Mouse (Mus musculus) mouse embryonic stem cell (cell line): ENCODE data around the gene Htr6.

Experiments used
- in situ Hi-C, 2 experiments: fragments of 300-500 bp; cut with MboI; formaldehyde crosslinking; loops; 1 replicate in 1 of 2; 3 replicates in 1 of 2; pipeline ENCODE4 v1.14.3; 2019 to 2020; ENCODE audit warnings: low sequenced_read_pairs in 2 of 2, low pct_unique_long_range_greater_than_20kb in 1 of 2, mixed read lengths in 1 of 2; ENCODE audit not compliant: unreplicated experiment in 1 of 2

The Htr6 gene

DNA sequence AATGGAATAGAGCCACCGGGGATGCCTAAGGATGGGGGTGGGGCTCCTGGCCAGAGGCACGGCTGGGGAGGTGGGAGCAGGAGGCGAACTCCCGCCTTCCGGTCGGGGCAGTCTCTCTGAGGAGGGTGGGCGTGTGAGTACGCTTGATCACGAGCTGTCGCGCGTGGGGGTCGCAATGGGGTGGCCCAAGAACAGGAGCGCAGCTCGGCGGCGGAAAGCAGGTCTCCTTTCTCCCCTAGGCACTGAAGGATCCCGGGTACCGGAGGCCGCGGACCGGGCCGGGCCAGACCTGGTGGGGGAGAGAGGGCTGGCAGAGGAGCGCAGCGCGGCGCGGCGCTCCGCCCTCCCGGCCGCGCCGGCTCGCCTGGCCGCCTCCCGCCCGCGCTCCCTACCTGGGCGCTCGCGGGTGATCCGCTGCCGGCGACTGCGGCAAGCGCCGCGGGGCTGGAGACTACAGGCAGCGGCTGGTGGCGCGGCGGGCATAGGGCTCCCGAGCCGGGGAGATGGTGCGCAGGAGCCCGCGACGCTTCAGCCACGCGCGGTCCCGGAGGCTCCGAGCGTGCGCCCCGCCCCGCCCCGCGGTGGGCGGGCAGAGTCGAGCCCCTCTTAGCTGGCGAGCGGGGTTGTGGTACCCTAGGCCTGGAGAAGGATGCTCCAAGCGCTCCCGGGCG, at the start of gene Htr6:
TSS of gene Htr6 (minus strand) at position 530 of the 671 bp plus-strand sequence.
- in situ Hi-C loops: loop anchor here in 1 of 2 experiments (5.0 to 25.0 kb wide), 2 partner anchors 148 to 437 kb away; no protein-coding TSS in a partner anchor

- in situ Hi-C loops: no loop called here
Measured at GRCm38 (mm10) chr4:139124940-139125339, 49.6 kb upstream of the Htr6 start.

DNA sequence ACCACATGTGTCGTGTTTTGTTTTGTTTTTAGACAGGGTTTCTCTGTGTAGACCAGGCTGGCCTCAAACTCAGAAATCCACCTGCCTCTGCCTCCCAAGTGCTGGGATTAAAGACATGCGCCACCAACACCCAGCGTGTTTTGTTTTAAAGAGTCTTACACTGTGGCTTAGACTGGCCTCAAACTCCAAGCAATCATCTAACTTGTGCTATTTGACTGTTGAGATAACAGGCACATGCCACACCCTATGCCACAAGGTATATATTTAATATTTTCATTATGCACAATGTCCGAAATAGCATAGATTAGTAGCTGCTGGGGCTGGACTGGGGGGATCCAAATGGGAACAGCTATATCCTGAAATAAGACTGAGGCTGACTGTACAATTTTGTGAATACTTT, 47.2 kb upstream of the Htr6 start:
- in situ Hi-C loops: no loop called here

- in situ Hi-C loops: no loop called here
Measured at GRCm38 (mm10) chr4:139120998-139121397, 45.6 kb upstream of the Htr6 start.

DNA sequence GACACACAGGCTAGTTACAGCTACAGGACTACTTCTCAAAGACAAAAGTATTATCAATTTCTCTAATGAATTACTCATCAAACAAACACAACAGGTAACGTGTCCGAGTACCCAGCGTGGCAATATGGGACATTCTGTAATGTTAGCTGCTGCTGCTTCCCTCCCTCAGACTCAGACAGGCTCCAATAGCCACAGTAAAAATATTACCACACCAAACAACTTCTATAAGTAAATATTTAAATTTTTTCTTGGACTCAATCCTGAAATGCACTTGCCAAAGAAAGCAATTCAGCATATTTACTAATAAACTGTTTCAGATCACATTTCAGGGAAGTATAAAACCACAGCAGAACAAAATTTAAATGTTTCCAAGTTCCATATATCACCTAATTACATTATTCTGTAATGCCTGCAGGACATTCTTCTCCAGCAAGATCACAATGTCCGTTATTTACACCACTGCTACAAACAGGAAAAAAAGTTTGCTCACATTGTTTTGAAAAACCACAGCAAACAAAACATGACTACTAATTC, 45.0 kb upstream of the Htr6 start:
- in situ Hi-C loops: no loop called here

- in situ Hi-C loops: no loop called here
Measured at GRCm38 (mm10) chr4:139116356-139117063, 41.1 kb upstream of the Htr6 start.

GRCm38 (mm10) chr4:139115721-139116120, 40.4 kb upstream of the Htr6 start:
- in situ Hi-C loops: no loop called here

GRCm38 (mm10) chr4:139112482-139112881, 37.1 kb upstream of the Htr6 start:
- in situ Hi-C loops: no loop called here

GRCm38 (mm10) chr4:139111421-139111820, 36.1 kb upstream of the Htr6 start:
- in situ Hi-C loops: no loop called here

- in situ Hi-C loops: no loop called here
Measured at GRCm38 (mm10) chr4:139110858-139111257, 35.5 kb upstream of the Htr6 start.

GRCm38 (mm10) chr4:139105453-139105852, 30.1 kb upstream of the Htr6 start:
- in situ Hi-C loops: no loop called here

DNA sequence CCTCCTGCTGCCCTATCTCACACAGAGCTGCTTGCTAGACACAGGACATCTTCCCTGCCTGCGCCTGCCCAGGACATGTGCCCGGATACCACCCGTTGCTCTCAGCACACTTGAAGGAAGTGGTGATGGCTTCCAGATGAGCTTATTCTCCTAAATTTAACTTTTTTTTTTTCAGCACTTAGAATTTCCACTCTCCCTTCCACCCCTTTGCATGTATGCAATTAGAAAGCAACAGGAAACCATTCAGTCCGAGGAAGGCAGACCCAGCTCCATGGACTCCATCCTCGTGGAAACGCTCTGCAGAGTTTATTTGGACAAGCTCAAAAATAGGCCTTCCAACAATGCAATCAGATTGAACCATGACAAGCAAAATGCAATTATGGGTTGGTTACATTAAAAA, 26.2 kb upstream of the Htr6 start:
- in situ Hi-C loops: no loop called here

DNA sequence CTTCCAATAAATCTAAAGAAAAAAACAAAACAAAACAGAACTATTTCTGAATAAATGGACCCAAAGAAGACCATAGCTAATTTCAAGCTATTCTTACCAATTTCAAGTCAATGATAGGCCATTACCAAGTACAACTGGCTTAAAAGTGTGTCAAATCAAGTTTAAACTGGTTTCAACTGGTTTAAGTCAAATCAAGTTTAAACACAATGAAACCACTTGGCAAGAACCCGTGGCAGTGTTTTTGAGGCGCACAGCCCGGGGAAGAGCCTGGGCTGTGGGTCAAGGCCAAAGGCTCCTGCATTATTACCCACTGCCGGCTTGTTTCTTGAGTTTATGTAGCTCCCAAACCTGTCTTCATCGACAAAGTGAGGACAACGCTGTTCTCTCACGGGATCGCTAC, 25.0 kb upstream of the Htr6 start:
- in situ Hi-C loops: no loop called here

GRCm38 (mm10) chr4:139096201-139096600, 20.8 kb upstream of the Htr6 start:
- in situ Hi-C loops: loop anchor here (10.0 to 25.0 kb wide), 2 partner anchors 416 to 729 kb away; no protein-coding TSS in a partner anchor

GRCm38 (mm10) chr4:139095406-139095805, 20.0 kb upstream of the Htr6 start:
- in situ Hi-C loops: loop anchor here (10.0 to 25.0 kb wide), 2 partner anchors 417 to 729 kb away; no protein-coding TSS in a partner anchor

DNA sequence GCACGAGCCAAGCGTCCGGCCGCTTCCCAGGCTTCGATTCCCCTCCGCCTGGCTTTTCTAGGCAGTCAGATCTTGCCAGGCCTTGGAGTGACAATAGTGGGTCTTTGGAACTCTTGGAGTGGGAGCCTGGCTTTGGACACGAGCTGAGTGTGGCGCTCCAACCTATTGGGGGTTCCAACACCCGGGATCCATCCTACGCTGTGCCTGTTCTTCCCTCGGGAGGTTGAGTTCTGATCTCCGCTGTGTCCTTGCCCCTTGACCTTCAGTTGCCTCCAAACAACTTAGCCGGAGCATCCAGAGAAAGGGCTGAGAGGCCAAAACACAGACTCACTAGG, 17.8 kb upstream of the Htr6 start:
- in situ Hi-C loops: loop anchor here (10.0 to 25.0 kb wide), 2 partner anchors 419 to 732 kb away; no protein-coding TSS in a partner anchor

DNA sequence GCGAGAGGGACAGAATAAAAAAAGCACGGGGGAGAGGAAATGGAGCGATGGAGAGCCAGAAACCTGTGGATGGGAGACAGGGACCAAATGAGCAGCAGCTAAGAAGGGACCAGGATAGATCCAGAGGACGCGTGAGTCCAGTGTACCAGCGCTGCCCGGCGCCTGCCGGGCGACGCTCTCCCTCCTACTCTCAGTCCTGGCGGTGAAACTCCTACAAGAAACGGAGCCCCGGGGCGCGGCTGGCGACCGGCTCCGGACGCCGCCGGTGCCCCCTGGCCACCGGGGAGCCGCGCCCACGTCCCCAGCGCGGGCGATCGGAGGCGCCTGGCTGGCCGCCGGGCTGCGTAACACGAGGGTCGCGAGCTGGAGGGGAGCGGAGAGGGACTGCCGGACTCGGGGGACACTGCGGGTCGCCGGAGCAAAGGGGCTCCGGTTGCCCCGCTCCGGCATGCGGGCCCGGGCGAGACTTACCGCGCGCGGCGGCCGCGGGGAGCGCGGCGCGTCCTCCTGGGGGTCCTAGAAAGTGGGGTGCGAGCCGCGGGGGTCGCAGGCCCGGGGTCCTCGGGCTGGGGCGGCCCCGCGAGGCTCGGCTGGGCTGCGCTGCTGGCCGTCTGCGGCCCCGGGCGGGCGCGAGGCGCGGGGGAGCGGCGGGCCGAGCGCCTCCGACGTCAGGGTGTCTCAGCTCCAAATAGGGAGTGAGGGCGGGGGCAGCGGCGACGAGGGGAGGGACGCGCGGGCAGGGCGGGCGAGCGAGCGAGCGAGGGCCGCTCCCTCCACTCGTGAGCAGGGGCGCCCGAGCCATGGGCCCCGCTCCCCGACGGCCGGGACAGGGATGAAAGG, 17.2 kb upstream of the Htr6 start, which contains the start of gene Nbl1:
TSS of gene Nbl1 (minus strand) at position 638 of the 840 bp plus-strand sequence.
- in situ Hi-C loops: loop anchor here (10.0 to 25.0 kb wide), 2 partner anchors 420 to 732 kb away; no protein-coding TSS in a partner anchor

DNA sequence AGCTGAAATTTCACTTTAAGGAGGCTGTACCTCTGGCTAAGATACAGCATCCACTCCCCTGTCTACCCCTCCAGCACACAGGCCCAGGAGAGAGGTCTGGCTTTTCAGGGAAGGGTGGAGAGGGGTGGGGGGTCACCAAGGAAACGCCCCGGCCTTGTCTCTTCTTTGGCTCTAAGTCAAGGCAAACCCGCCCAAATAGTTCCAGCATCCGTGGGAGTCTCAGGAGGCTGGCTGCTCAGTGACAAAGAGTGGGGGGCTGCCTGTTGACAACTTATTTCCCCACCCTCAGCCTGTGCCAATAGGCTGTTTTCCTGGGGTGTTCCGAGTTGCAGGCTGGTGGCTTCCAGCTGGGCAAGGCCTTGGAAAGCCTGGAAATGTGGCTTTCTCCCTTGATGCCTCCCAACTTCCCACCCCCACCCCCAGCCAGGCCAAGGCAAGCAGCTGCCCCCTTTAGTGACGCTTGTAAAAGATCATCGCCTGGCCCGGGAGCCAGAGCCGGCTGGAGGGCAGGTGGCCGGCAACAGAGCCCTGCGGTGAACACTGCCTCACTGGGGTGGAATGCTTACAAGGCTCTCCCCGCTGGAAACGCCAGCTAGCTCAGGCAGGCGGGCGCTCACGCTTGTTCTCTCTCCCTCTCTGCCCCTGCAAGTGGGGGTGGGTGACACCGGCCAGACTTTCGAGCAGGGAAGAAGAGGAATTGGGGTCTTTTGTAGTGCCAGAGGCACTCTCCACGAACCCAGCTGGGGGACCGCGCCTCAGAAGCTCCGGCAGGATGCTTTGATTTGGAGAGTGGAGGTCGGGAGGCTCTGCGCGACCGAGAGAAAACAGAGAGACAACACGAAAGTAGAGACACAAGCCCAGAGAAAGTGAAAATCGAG, 16.3 kb upstream of the Htr6 start:
- in situ Hi-C loops: loop anchor here (10.0 to 25.0 kb wide), 2 partner anchors 421 to 733 kb away; no protein-coding TSS in a partner anchor
